Mouse (Mus musculus) monocyte, adult 5-6 weeks (primary cell): Measurements from ENCODE around the gene Tmcc2. TPM values are rescaled to one million over a fixed set of nuclear protein-coding genes. Genes with fewer than 3 reads are reported as not detected.

Experiments used
- total RNA-seq: library from RNA; stranded (forward); fragments of 200-1000, 200-491, 200-594 nt; gene quantifications from 3 replicates; pipeline ENCODE4 v1.2.3, GENCODE M21; 2017

The Tmcc2 gene
- total RNA-seq, 1 experiment from 2014 or later = 3.8 TPM

Other genes starting within 250 kb of the Tmcc2 start
- 1.8 TPM in 1 of 3 replicates, not detected in the others for gene Lemd1, start 199.8 kb downstream of the Tmcc2 start, total RNA-seq
- not detected in 3 replicates for gene AC124108.1, start 199.8 kb downstream of the Tmcc2 start, total RNA-seq
- gene Gm10188, start 161.5 kb downstream of the Tmcc2 start, total RNA-seq = not detected in 3 replicates
- gene Klhdc8a, start 92.7 kb downstream of the Tmcc2 start, total RNA-seq = not detected in 3 replicates
- 59.8 to 114 TPM (median 79.4 TPM) in 3 replicates for gene Nuak2, start 75.2 kb downstream of the Tmcc2 start, total RNA-seq
- 40.6 to 56.0 TPM (median 54.3 TPM) in 3 replicates for gene Dstyk, start 26.3 kb upstream of the Tmcc2 start, total RNA-seq
- 43.2 to 84.5 TPM (median 75.7 TPM) in 3 replicates for gene Rbbp5, start 86.1 kb upstream of the Tmcc2 start, total RNA-seq
- 7.1 to 12.8 TPM (median 10.7 TPM) in 3 replicates for gene Tmem81, start 114.9 kb upstream of the Tmcc2 start, total RNA-seq
- gene Cntn2, start 152.0 kb upstream of the Tmcc2 start, total RNA-seq = not detected in 3 replicates